Mouse (Mus musculus): ENCODE data around the gene Fxyd7. TPM values are rescaled to one million over a fixed set of nuclear protein-coding genes. Genes with fewer than 3 reads are reported as not detected.

The Fxyd7 gene
- 1.2 TPM in 2 replicates for total RNA-seq (2023)

DNA sequence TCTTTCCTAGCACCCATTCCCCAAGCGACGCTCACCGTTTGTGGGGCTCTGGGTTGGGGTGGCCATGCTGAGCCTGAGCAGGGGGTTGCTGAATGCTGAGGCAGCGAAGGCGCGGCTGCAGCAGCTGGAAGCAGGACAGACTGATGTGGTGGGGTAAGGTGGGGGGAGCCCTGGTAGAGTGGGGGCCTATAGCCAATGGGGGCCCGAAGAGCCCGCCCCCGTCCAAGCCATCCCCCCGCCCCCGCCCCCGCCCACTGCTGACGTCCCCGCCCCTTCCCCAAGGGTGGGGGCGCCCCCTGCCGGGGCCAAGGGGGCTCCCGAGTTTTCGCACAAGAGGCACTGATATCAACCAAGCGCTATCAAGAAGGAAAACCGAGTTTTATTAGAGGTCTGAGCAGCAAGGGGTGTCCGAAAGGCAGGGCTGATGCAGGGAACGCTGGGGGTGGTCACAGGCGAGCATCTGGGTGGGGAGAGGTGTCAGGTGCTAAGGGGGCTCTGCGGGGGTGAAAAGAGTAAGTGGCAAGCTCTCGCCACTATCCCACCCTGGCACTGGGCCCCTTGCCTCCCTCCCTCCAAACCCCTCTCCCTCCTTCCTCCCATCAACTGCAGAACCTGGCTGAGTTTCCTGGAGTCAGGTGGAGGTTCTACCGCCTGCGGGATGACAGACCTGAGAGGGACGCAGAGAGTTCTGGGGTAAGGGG is at the start of gene Fxyd7:
Gene Fxyd7, minus strand, starts transcription at position 147 of the 701 bp plus-strand sequence.

DNA sequence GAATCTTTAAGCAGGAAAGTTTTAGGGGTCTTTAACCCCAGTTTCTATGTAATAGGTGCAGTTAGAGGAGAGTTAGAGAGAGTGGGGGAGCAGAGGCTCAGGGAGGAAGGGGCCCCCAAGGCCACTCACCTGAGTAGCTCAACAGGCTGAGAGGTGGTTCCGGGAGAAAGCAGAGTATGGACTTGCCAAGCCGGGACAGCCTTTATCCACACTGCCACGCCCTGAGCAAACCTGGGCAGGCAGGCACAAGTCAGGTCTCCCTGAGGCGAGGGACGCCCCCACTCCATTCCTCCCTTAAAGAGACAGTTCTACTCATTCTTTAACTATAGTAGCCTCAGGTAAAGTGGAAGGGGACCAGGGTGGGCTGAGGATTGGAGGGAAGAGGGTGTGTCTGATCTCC is 25.2 kb upstream of the Fxyd7 start, which contains the start of gene Fxyd3:
Gene Fxyd3, minus strand, starts transcription at position 213 of the 400 bp plus-strand sequence.

DNA sequence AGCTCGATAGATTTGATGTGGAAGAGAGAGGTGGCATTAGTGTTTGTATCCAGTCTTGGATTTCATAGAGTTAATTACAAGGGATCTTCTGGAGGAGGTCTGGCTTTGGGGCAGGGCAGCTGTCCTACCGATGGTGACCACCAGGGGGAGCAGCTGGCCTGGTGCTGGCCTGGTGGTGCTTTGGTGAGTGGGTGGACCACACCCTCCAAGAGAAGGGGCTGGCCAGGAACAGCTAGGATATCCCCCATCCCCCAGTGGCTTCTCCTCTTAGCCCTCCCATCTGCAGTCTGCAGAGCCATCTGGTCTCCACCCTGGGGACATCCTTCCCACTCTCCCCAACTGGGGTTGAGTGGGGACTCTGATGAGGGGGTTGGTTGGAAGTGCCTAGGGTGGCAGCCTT is 7.8 kb upstream of the Fxyd7 start, which contains the start of gene Lgi4:
Gene Lgi4, plus strand, starts transcription at position 235 of the 400 bp plus-strand sequence.

DNA sequence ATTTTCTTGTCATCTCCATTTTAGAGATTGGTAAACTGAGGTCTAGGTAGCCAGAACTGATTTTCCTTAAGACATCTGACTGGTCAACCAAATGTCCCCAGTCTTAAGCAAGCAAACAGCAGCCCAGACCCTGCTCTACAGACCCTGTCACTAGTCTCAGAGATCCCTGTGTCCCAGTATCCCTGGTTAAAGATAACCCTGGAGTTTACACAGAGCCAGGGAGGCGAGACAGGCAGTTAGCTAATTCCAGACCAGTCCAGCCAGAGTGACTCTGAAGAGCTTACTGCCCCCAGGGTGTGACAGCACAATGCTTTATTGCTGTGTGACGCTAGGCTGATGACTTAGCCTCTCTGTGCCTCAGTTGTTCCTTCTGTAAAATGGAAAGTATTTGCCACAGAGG is 5.8 kb upstream of the Fxyd7 start, which contains the start of gene Fxyd1:
Gene Fxyd1, minus strand, starts transcription at position 129 of the 400 bp plus-strand sequence.

DNA sequence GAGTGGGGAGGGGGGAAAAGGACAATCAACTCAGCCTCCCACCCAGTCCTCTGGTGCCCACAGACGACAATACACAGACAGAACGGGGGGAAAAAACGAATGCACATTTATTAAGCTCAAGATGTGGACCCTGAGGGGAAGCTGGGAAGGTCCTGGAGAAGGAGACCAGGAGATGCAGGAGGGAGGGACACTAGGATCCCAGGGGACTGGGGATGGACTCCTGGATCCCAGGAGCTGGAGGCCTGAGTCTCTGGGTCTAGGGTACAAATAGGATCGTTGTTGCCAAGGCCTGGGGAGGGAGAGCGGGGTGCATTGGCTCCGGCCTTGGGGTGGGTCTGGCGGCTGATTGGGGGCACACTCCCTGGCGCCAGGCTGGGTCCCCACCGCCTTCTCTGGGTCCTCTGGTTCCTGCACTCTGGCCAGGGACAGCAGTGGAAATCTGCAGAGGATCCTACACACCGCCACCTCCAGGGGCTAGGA is 8.8 kb downstream of the Fxyd7 start, which contains the start of gene Fxyd5:
Gene Fxyd5, minus strand, starts transcription at position 51 of the 480 bp plus-strand sequence.

Other genes with a start within 250 kb of the Fxyd7 start
- 31.3 and 40.2 TPM in 2 replicates for gene Ffar2, start 227.7 kb downstream of the Fxyd7 start, total RNA-seq (2023)
- not detected in 2 replicates for gene Ffar3, start 195.3 kb downstream of the Fxyd7 start, total RNA-seq (2023)
- gene Ffar1, start 189.9 kb downstream of the Fxyd7 start, total RNA-seq (2023) = not detected in 2 replicates
- 3.5 and 3.8 TPM in 2 replicates for gene Cd22, start 171.1 kb downstream of the Fxyd7 start, total RNA-seq (2023)
- gene Mag, start 136.6 kb downstream of the Fxyd7 start, total RNA-seq (2023) = 1.3 and 2.4 TPM in 2 replicates
- 1.7 TPM in 1 of 2 replicates, not detected in the other for gene Hamp2, start 126.8 kb downstream of the Fxyd7 start, total RNA-seq (2023)
- gene Hamp, start 107.4 kb downstream of the Fxyd7 start, total RNA-seq (2023) = not detected in 2 replicates
- gene Usf2, start 94.7 kb downstream of the Fxyd7 start, total RNA-seq (2023) = 97.9 and 113 TPM in 2 replicates
- 2.4 and 2.8 TPM in 2 replicates for gene Lsr, start 78.0 kb downstream of the Fxyd7 start, total RNA-seq (2023)
- 0.45 and 0.63 TPM in 2 replicates for gene Fam187b, start 77.7 kb downstream of the Fxyd7 start, total RNA-seq (2023)
- 820 and 829 TPM in 2 replicates for gene Fxyd5, start 9.0 kb downstream of the Fxyd7 start, total RNA-seq (2023)
- gene Fxyd1, start 5.7 kb upstream of the Fxyd7 start, total RNA-seq (2023) = not detected in 2 replicates
- 0.22 TPM in 1 of 2 replicates, not detected in the other for gene Lgi4, start 7.9 kb upstream of the Fxyd7 start, total RNA-seq (2023)
- not detected in 2 replicates for gene Fxyd3, start 25.2 kb upstream of the Fxyd7 start, total RNA-seq (2023)
- 2.1 and 2.4 TPM in 2 replicates for gene Hpn, start 63.8 kb upstream of the Fxyd7 start, total RNA-seq (2023)
- gene Scn1b, start 75.5 kb upstream of the Fxyd7 start, total RNA-seq (2023) = 5.7 and 8.1 TPM in 2 replicates
- gene Gramd1a, start 104.4 kb upstream of the Fxyd7 start, total RNA-seq (2023) = 133 and 214 TPM in 2 replicates
- not detected in 2 replicates for gene Scgb2b2, start 239.0 kb upstream of the Fxyd7 start, total RNA-seq (2023)
- gene Scgb1b2, start 240.4 kb upstream of the Fxyd7 start, total RNA-seq (2023) = not detected in 2 replicates